Mouse (Mus musculus) liver, postnatal 0 days (tissue): ENCODE data around the gene Gadl1. TPM values are rescaled to one million over a fixed set of nuclear protein-coding genes. Genes with fewer than 3 reads are reported as not detected.
A peak's percentile ranks its signal among the peaks of the same experiment; 100 is the strongest.

Source experiments
- ATAC-seq: fragments of 200-750 bp; cut with Nextera tagmentation; 2 replicates; pipeline ENCODE4 v1.8.0; 2017; ENCODE audit warnings: mild to moderate bottlenecking, moderate library complexity
- DNase-seq: peaks from one replicate; pipeline ENCODE4 v3.0.0-alpha.2; 2016
- H3K27ac ChIP-seq: fragments of 300-500 bp; sonication (generic); 2 replicates; pipeline ENCODE4 v1.5.1; 2014; ENCODE audit warnings: antibody characterized with exemption, moderate library complexity, mild to moderate bottlenecking, low read depth
- H3K27me3 ChIP-seq: fragments of 300-500 bp; sonication (generic); 2 replicates; pipeline ENCODE4 v1.6.1; 2014; ENCODE audit warnings: low read length, control low read depth, mixed read lengths; ENCODE audit not compliant: insufficient read depth
- H3K36me3 ChIP-seq: fragments of 300-500 bp; sonication (generic); replicated peaks from 2 replicates; pipeline ENCODE4 v1.6.1; 2014; ENCODE audit warnings: mild to moderate bottlenecking, control low read depth, low read length, moderate library complexity, mixed read lengths; ENCODE audit not compliant: insufficient read depth
- H3K4me1 ChIP-seq: fragments of 300-500 bp; sonication (generic); 2 replicates; pipeline ENCODE4 v1.6.1; 2014; ENCODE audit warnings: antibody characterized with exemption, mild to moderate bottlenecking, control low read depth; ENCODE audit not compliant: insufficient read depth
- H3K4me2 ChIP-seq: fragments of 300-500 bp; sonication (generic); 2 replicates; pipeline ENCODE4 v1.6.1; 2014; ENCODE audit warnings: low read depth, mild to moderate bottlenecking, low read length, moderate library complexity, mixed read lengths
- H3K4me3 ChIP-seq: fragments of 300-500 bp; sonication (generic); 2 replicates; pipeline ENCODE4 v1.5.1; 2014; ENCODE audit warnings: low read depth, low read length
- H3K9ac ChIP-seq: fragments of 300-500 bp; sonication (generic); replicated peaks from 2 replicates; pipeline ENCODE4 v1.6.1; 2014; ENCODE audit warnings: mild to moderate bottlenecking, moderate library complexity
- H3K9me3 ChIP-seq: fragments of 300-500 bp; sonication (generic); 2 replicates; pipeline ENCODE4 v1.6.1; 2016; ENCODE audit warnings: mild to moderate bottlenecking, control low read depth, low read length, mixed read lengths
- CTCF ChIP-seq: sonication (generic); IDR thresholded peaks from 2 replicates; pipeline ENCODE4 v1.5.1; 2016; ENCODE audit warnings: antibody characterized with exemption, low read depth
- EP300 ChIP-seq: IDR thresholded peaks from 2 replicates; pipeline ENCODE4 v1.6.1; 2016; ENCODE audit warnings: antibody characterized with exemption, low read depth, mild to moderate bottlenecking
- WGBS: fragments of 180-500 bp; shearing (Covaris S2); extraction: QIAGEN DNeasy Blood & Tissue Kit; methylation state at CpG from one replicate; pipeline ENCODE4 v1.1.7; 2014; ENCODE audit not compliant: insufficient replicate concordance; 5-methylcytosine and 5-hydroxymethylcytosine counted together
- polyA plus RNA-seq: library from polyadenylated mRNA; unstranded; fragments of >200 nt; fragmentation: Nextera tagmentation; extraction: Ambion mirVana; gene quantifications from 2 replicates; pipeline ENCODE4 v1.2.1, GENCODE M21; 2015

Gene Gadl1
- polyA plus RNA-seq, 1 experiment from 2014 or later: 0.19 TPM

DNA sequence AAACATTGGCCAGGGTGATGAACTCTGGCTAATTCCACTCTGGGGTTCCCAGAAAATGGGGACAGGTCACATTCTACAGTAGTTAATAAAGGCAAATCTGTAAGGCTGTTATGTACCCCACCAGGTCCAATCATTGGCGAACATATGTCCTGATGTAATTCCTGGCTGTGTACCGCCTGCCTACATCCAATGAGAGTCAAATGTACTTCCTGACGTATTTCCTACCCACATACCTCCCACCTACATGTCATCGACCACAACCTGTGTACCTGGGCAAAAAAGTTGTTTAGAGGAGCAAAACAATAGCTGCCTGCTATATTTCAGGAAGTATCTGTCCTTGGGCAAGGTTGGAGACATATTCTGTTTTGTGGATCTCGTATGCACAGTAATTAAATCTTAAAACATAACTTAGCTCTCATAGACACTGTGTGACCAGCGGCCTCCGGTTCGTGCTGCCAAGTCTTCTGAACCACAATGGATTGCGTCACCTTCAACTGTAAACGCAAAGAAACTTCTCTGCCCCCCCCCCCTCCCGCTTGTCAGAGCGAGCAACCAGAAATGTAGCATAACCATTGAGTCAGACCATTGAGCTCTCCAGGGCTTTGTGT lies 175.2 kb downstream of the Gadl1 start:
- Histone ChIP-seq H3K9ac (no peak overlapping the region), H3K27ac (peak overlapping the region; percentile 82), H3K4me1 (peaks cover 15% of the 10 kb centered on the region; the same call in 1 of the 2 replicates), H3K4me3 (no peak overlapping the region), H3K4me2 (no peak overlapping the region), H3K27me3 (no peaks in the 10 kb centered on the region), H3K9me3 (no peaks in the 10 kb centered on the region), H3K36me3 (peaks cover 4% of the 10 kb centered on the region; the same call in 1 of the 2 replicates)
- DNase-seq (peak; percentile 40), ATAC-seq (peak; percentile 33)
- no peak for TF ChIP-seq EP300
- TF ChIP-seq CTCF: no peak
- 47% methylated on average over 12 of the region's 12 CpGs for WGBS

DNA sequence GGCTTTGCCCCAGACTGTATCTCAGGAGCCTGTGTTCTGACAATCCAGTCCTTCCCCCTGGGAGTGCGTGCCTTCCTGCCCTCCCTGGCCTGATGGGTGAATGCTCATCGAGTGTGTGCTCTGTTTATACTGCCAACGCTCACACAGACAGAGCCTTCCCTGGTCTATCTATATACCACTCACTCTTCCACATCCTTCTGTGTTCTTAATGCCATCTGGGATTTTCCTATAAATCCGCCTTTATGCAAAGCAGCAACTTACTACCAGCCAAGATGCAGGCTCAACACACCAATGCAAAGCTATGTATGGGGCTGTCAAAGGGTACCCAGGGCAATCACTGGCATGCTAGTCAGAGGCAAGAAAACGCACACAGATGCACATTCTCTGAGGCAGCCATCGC lies 176.7 kb downstream of the Gadl1 start:
- peaks cover 17% of the 10 kb centered on the region for H3K36me3 ChIP-seq
- H3K27me3 ChIP-seq: no peaks in the 10 kb centered on the region
- no peak overlapping the region for H3K4me2 ChIP-seq
- peaks cover 17% of the 10 kb centered on the region; the same call in 1 of the 2 replicates for H3K4me1 ChIP-seq
- 72% methylated on average over 6 of the region's 6 CpGs for WGBS
- no peaks in the 10 kb centered on the region for H3K9me3 ChIP-seq
- H3K9ac ChIP-seq: no peak overlapping the region
- no peak overlapping the region for H3K27ac ChIP-seq
- H3K4me3 ChIP-seq: no peak overlapping the region
- no peak for DNase-seq
- no peak for ATAC-seq
- TF ChIP-seq EP300 (no peak), CTCF (no peak)

DNA sequence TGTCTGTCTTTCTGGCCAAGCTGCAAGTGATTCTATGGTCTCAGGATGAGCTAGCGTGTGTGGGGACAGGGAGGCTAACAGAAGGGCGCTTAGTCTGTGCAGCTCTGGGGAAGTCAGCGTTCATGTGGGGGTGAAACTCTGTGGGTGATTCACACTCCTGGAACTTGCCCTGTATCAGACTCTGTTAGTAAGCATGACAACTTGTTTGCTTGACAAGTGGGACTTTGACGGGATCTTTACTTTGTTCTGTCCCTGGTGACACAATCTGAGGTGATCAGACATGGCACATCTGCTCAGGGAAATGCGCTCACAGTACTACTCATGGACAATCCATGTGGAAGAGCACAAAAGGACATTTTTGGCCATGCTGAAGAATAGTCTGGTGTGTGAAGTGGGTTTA lies 178.0 kb downstream of the Gadl1 start:
- H3K4me2 ChIP-seq: no peak overlapping the region
- TF ChIP-seq EP300 (no peak), CTCF (no peak)
- DNase-seq (no peak), ATAC-seq (peak; percentile 30; the same call in 1 of the 2 replicates)
- no peaks in the 10 kb centered on the region for H3K9me3 ChIP-seq
- no peaks in the 10 kb centered on the region for H3K27me3 ChIP-seq
- H3K4me3 ChIP-seq: no peak overlapping the region
- peaks cover 22% of the 10 kb centered on the region for H3K36me3 ChIP-seq
- 77% methylated on average over 5 of the region's 5 CpGs for WGBS
- no peak overlapping the region for H3K9ac ChIP-seq
- H3K27ac ChIP-seq: no peak overlapping the region
- peaks cover 25% of the 10 kb centered on the region for H3K4me1 ChIP-seq

DNA sequence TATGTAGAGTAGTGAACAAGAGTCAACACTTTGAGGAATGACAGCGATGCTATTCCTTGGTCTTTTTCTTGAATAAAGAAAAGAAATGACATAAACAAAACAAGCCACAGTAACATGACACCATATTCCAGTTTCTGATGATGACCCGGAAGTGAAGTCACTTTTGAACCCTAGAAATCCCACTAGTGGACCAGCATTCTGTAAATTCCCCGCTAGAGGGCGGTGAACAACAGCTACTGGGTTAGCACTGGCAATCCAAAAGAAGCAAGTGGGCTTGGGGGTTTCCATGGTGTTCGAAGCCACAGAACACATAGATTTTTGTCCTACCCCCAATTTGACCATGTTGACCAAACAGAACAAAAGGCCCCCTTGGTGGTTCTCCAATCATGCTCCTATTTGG lies 178.6 kb downstream of the Gadl1 start:
- Histone ChIP-seq H3K9ac (no peak overlapping the region), H3K27me3 (no peaks in the 10 kb centered on the region), H3K4me3 (no peak overlapping the region), H3K9me3 (no peaks in the 10 kb centered on the region), H3K4me2 (no peak overlapping the region), H3K27ac (no peak overlapping the region), H3K36me3 (peaks cover 23% of the 10 kb centered on the region), H3K4me1 (peaks cover 26% of the 10 kb centered on the region)
- DNase-seq: peak; percentile 70
- WGBS: 33% methylated on average over 5 of the region's 5 CpGs
- ATAC-seq: no peak
- peak; percentile 86 for TF ChIP-seq CTCF
- 0 out of 2 replicates have a peak, but pooled peaks have one; percentile 9 for TF ChIP-seq EP300

DNA sequence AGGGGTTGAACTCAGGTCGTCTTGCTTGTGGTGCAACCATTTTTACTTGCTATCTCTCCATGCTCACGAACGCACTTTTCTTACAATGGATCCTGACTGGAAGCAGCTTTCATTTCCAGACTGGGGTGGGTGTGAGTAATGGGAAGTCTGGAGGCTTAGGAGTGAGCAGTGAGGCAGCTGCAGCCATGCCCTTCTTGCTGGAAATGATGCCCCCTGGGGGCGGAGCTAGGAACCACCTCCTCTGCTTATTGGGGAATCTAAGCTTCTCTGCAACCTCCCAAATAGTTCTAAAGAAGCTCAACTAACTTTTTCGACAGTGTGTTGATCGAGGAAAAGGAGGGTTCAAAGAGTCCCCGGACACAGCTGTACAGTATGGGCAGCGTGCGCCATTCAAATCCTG lies 179.7 kb downstream of the Gadl1 start:
- H3K4me1 ChIP-seq: peaks cover 23% of the 10 kb centered on the region
- DNase-seq: no peak
- no peaks in the 10 kb centered on the region for H3K9me3 ChIP-seq
- no peaks in the 10 kb centered on the region for H3K27me3 ChIP-seq
- H3K27ac ChIP-seq: no peak overlapping the region
- H3K4me3 ChIP-seq: no peak overlapping the region
- no peak overlapping the region for H3K9ac ChIP-seq
- peak; percentile 48 for TF ChIP-seq CTCF
- no peak for TF ChIP-seq EP300
- no peak for ATAC-seq
- peaks cover 24% of the 10 kb centered on the region for H3K36me3 ChIP-seq
- H3K4me2 ChIP-seq: no peak overlapping the region
- 82% methylated on average over 9 of the region's 9 CpGs for WGBS

DNA sequence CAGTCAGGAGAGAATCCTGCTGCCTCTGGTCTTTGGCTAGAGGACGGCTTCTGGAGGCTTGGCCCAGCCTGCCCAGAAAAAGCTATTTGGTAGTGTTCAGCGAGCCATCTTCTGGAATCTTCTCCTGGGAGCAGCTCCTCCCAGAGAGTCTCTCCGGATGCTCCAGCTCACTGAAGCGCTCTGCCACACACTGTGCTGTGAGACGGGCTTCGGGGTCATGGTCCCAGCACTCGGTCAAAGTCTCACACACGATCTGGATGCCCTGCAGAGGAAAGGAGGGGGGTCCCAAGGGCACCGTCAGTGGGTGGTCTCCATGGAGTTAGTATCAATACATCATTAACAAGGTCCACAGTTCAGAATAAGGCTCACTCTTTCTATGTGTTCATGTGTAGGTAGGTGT lies 181.0 kb downstream of the Gadl1 start:
- H3K9ac ChIP-seq: no peak overlapping the region
- H3K9me3 ChIP-seq: no peaks in the 10 kb centered on the region
- H3K36me3 ChIP-seq: peaks cover 24% of the 10 kb centered on the region
- no peak overlapping the region for H3K4me3 ChIP-seq
- 82% methylated on average over 9 of the region's 9 CpGs for WGBS
- peaks cover 16% of the 10 kb centered on the region for H3K4me1 ChIP-seq
- H3K4me2 ChIP-seq: no peak overlapping the region
- H3K27me3 ChIP-seq: no peaks in the 10 kb centered on the region
- DNase-seq: no peak
- H3K27ac ChIP-seq: no peak overlapping the region
- no peak for ATAC-seq
- TF ChIP-seq EP300: no peak
- TF ChIP-seq CTCF: no peak
